31 mouse cellular contexts compared by ENCODE assay signal in genomic region chr4:119807359-119807758, GRCm38 (mm10).
DNase-seq lines count a peak whose midpoint lies in the region; ATAC-seq and TF ChIP-seq lines count a peak whose summit lies in the region.
"Had no signal": no experiment of that assay in that cellular context is flagged by ENCODE, and none has a peak within 500 bp of the region (broad histone marks: within the 10 kb centered on the region; RNA-seq: fewer than 3 reads in every experiment).

No protein-coding gene starts in this region.

- no peak overlapping the region for H3K4me3 ChIP-seq in lung, postnatal 0 days (ENCODE audit: low read depth, low read length)
- H3K4me3 ChIP-seq in limb, embryonic 10.5 days, result no peak overlapping the region
- H3K4me3 ChIP-seq: erythroblast, embryonic 14.5 days; forebrain, embryonic 12.5 days; hindbrain, embryonic 15.5 days; limb, embryonic 15.5 days; liver, embryonic 13.5 days; myocyte; neural tube, embryonic 12.5 days had no signal

- H3K36me3 ChIP-seq in lung, postnatal 0 days (ENCODE audit: insufficient read depth, low read length), result no peaks in the 10 kb centered on the region
- no peaks in the 10 kb centered on the region for H3K36me3 ChIP-seq in limb, embryonic 10.5 days
- H3K36me3 ChIP-seq: forebrain, embryonic 12.5 days; hindbrain, embryonic 15.5 days; limb, embryonic 15.5 days; liver, embryonic 13.5 days; neural tube, embryonic 12.5 days had no signal

- H3K4me2 ChIP-seq in lung, postnatal 0 days (replicated peaks; ENCODE audit: low read depth, low read length), result no peak overlapping the region
- H3K4me2 ChIP-seq: forebrain, embryonic 12.5 days; heart, embryonic 11.5 days; hindbrain, embryonic 15.5 days; limb, embryonic 15.5 days; liver, embryonic 13.5 days; neural tube, embryonic 12.5 days had no signal

- WGBS in lung, postnatal 0 days, result 41% methylated on average over 2 of the region's 2 CpGs
- WGBS in limb, embryonic 10.5 days, result 52% methylated on average over 2 of the region's 2 CpGs

- H3K9ac ChIP-seq in lung, postnatal 0 days (replicated peaks; ENCODE audit: low read depth), result no peak overlapping the region
- H3K9ac ChIP-seq: forebrain, embryonic 12.5 days; forebrain, postnatal 0 days; hindbrain, embryonic 15.5 days; limb, embryonic 15.5 days; liver, embryonic 13.5 days; neural tube, embryonic 12.5 days had no signal

- H3K27me3 ChIP-seq in lung, postnatal 0 days (replicated peaks; ENCODE audit: insufficient read depth, low read length), result no peaks in the 10 kb centered on the region
- H3K27me3 ChIP-seq in limb, embryonic 10.5 days (ENCODE audit: low read depth, poor library complexity, severe bottlenecking), result peaks cover 15% of the 10 kb centered on the region
- H3K27me3 ChIP-seq: CH12.LX; hindbrain, embryonic 15.5 days had no signal

- H3K27ac ChIP-seq in lung, postnatal 0 days (ENCODE audit: low read length), result no peak overlapping the region
- H3K27ac ChIP-seq in limb, embryonic 10.5 days, result no peak overlapping the region
- H3K27ac ChIP-seq: forebrain, embryonic 12.5 days; hindbrain, embryonic 15.5 days; limb, embryonic 15.5 days; liver, embryonic 13.5 days; neural tube, embryonic 12.5 days had no signal

- TF ChIP-seq EP300 in lung, postnatal 0 days (IDR thresholded peaks at IDR 0.05), result no peak

- TF ChIP-seq CTCF in lung, postnatal 0 days (IDR thresholded peaks at IDR 0.05), result no peak

- peak; percentile 10 for DNase-seq in lung, postnatal 0 days (ENCODE audit: low spot score)
- DNase-seq in lung, postnatal 4 days, result no peak
- peak; percentile 30 for DNase-seq in brain, adult 2 months (ENCODE audit: low read depth, low spot score)
- no peak for DNase-seq in gastrocnemius, postnatal 14 days
- DNase-seq in limb, embryonic 10.5 days (ENCODE audit: low spot score), result no peak
- DNase-seq in gastrocnemius, adult 8-10 months (ENCODE audit: low spot score in 2 of 2), result no peak
- DNase-seq: adrenal gland, adult 8-10 months; cerebellum, adult 11 months; cerebellum, adult 9-10 months; forebrain, postnatal 0 days; gastrocnemius, postnatal 10 days; heart, adult 18-20 months; heart, postnatal 36 days; kidney, adult 9 months; kidney, postnatal 10 days; layer of hippocampus, postnatal 36 days; left cerebral cortex, postnatal 4 days; liver, embryonic 13.5 days; lung, adult 2 months; lung, postnatal 14 days; right cerebral cortex, postnatal 4 days had no signal

- no peak for ATAC-seq in lung, postnatal 0 days
- ATAC-seq in inflammation-experienced regulatory T-cells, adult 6 months, result peak; percentile 85
- 0 out of 2 replicates have a peak, but pooled peaks have one; percentile 35 for ATAC-seq in neutrophil, adult 5-6 weeks (ENCODE audit: extremely low read depth, insufficient number of reproducible peaks, low FRiP score, poor library complexity, severe bottlenecking)
- ATAC-seq: forebrain, postnatal 0 days had no signal

- intact Hi-C loops in gastrocnemius, postnatal 14 days (cut with DNase I; ENCODE audit: low total_unique reads), result no loop called here

- H3K4me1 ChIP-seq in lung, postnatal 0 days (ENCODE audit: insufficient read depth, low read depth, low read length), result no peaks in the 10 kb centered on the region
- H3K4me1 ChIP-seq in limb, embryonic 10.5 days, result no peaks in the 10 kb centered on the region
- H3K4me1 ChIP-seq: forebrain, embryonic 12.5 days; hindbrain, embryonic 15.5 days; limb, embryonic 15.5 days; liver, embryonic 13.5 days; neural tube, embryonic 12.5 days had no signal

- no peaks in the 10 kb centered on the region for H3K9me3 ChIP-seq in lung, postnatal 0 days (ENCODE audit: low read length)
- H3K9me3 ChIP-seq in limb, embryonic 10.5 days (replicated peaks), result no peaks in the 10 kb centered on the region
- H3K9me3 ChIP-seq: forebrain, embryonic 12.5 days; hindbrain, embryonic 15.5 days; limb, embryonic 15.5 days; liver, embryonic 13.5 days; neural tube, embryonic 12.5 days had no signal

Comparison
In these comparisons a context has a peak if more than half of its experiments do, and no peak if none do; other contexts are left out.
1. DNase-seq: peak in lung, postnatal 0 days (single experiment) and brain, adult 2 months (single experiment); none in lung, postnatal 4 days (0 of 2), gastrocnemius, postnatal 14 days (single experiment), limb, embryonic 10.5 days (single experiment) and gastrocnemius, adult 8-10 months (0 of 2).